Mouse (Mus musculus): ENCODE data around the gene Ergic1. TPM values are rescaled to one million over a fixed set of nuclear protein-coding genes. Genes with fewer than 3 reads are reported as not detected.

The Ergic1 gene
- total RNA-seq, 2 experiments from 2014 or later: 150 to 155 TPM

- no peak for DNase-seq (ENCODE audit: low spot score in 2 of 2)
These were observed 25.8 kb upstream of the Ergic1 start for GRCm38 (mm10) chr17:26535251-26536136.

DNA sequence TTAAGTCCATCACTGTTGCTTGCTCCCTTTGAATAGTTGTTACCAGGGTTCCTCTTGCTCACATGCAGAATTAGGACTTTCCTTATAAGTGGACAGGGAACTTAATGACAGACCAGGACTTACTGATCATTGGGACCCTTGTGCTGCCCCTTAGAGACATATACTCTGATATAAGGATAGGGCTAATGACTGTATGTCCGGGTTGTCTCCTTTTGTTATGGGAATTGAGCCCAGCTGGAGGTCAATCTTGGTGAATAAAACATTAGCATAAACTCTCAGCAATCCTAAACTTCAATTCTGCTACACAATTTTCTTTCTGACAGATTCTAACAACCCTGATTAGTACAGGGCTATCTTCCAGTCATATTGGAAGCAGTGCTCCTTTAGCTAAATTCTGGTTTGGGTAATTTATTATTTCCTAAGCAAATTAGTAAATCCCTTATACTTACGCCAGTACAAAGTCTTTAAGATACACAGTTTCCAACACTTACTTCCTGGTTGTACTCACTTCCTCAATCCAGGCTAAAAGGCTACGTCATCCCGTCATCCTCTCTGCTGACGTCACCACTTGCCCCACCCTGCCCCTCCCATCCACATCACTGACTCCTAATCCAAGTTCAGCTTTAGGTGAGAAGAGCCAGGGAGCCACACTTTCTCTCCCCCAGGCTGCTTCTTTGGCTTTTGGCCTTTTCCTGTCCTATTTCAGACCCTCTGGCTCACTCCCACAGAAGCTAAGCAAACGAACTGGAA lies 23.4 kb upstream of the Ergic1 start:
- no peak for DNase-seq (ENCODE audit: low spot score in 2 of 2)

- no peak for DNase-seq (ENCODE audit: low spot score in 2 of 2)
These were observed 21.2 kb upstream of the Ergic1 start for GRCm38 (mm10) chr17:26540083-26540482.

DNA sequence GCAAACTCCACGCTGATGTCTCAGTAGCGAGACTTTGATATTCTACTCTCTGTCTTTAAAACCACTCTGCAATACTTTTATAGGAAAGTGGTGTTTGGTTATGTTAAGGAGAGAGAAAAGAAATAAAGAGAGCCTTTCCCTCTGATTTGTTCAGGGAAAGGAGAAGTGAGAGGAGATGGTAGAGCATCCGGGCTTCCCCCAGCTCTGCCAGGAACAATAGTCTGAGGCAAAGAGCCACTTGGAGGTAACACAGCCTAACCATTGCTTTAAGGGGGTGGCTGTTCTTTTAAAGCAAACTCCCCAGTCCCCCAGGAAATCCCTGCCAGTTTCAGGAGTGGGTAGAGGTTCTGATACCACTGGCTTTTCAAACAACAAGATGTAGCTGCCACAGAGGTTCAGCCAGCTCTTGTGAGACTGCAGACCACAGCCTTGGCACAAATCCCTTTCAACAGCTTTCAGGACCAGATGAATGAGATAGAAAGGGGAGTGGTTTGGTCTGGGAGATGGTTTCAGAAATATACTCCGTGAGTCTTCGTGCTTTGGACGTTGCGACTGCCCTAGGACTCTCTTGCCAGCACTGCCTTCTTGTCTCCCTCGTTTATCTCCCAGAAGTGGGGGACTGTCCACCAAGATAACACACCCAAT lies 16.8 kb upstream of the Ergic1 start:
- DNase-seq (ENCODE audit: low spot score in 2 of 2): no peak

DNA sequence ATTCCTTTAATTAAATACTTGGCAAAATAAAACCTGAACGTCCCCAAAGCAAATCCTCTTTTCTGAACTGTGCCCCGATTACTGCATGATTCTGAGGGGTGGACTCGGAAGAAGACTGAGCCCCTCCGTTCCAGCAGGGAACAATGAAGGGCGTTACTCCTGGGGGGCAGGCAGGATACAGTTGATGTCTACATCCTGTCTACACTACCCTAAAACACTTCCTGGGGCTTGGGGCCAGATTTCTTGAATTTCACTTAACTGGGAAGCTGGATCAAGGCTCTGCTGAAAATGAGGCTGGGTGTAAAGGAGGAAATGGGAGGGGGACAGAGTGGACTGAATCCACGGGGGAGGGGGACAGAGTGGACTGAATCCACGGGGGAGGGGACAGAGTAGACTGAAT lies 13.5 kb upstream of the Ergic1 start:
- no peak for DNase-seq (ENCODE audit: low spot score in 2 of 2)

DNA sequence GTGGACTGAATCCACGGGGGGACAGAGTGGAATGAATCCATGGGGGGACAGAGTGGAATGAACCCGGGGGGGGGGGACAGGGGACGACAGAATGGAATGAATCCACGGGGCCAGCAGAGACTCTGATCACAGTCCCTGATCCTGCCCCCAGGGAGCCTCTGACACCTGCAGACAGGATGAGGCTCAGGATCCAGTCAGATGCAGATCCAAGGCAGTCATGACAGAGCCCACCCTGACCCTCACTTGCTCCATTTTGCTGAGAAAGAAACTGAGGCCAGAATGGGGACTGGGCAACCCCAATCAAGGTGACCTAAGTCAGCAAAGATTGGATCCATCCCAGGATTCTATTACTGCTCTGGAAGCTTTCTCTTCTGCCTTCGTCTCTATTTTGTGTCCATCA lies 12.7 kb upstream of the Ergic1 start:
- DNase-seq (ENCODE audit: low spot score in 2 of 2): no peak

GRCm38 (mm10) chr17:26549148-26549809 lies 12.0 kb upstream of the Ergic1 start:
- DNase-seq (ENCODE audit: low spot score in 2 of 2): no peak

GRCm38 (mm10) chr17:26551104-26551503 lies 10.2 kb upstream of the Ergic1 start:
- no peak for DNase-seq (ENCODE audit: low spot score in 2 of 2)

- no peak for DNase-seq (ENCODE audit: low spot score in 2 of 2)
These were observed 8.3 kb upstream of the Ergic1 start for GRCm38 (mm10) chr17:26553033-26553432.

DNA sequence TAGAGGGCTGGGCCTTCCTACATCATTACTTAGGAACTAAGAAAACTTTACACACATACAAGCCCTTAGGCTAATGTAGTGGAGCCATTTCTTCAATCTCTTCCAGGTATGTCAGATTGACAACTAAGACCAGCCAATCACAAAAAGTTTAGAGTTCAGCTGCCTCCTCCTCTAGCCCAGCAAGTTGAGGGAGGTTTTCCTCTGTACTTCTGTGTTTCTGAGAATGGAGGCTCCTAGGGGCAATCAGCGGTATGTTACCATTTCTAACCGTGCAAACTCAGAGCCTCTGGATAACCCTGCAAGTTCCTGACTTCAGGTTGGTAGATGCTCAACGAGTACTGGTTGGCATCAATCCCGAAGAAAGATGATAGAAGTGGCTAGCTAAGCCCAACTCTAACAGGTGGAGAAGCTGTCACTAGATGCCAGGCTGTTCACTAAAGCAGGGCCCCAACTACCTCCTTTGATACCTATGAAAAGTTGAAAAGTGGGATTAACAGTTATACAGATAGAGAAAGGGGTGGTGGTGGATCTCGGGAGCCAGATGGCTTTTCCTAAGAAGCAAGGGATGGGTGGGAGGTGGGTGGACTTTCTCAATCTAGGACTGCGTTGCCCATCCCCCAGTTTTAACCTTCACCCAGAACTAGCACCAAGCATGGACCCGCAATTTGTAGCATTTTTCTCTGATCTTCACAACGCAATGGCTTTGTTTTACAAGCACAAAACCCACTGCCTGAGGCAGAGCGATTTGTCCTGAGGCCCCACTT lies 581 bp upstream of the Ergic1 start:
- DNase-seq (ENCODE audit: low spot score in 2 of 2): no peak

GRCm38 (mm10) chr17:26561651-26562181 lies 427 bp downstream of the Ergic1 start, which contains the start of gene Dusp1:
TSS of gene Dusp1 (minus strand) at chr17:26562128.
- DNase-seq (ENCODE audit: low spot score in 2 of 2): no peak

DNA sequence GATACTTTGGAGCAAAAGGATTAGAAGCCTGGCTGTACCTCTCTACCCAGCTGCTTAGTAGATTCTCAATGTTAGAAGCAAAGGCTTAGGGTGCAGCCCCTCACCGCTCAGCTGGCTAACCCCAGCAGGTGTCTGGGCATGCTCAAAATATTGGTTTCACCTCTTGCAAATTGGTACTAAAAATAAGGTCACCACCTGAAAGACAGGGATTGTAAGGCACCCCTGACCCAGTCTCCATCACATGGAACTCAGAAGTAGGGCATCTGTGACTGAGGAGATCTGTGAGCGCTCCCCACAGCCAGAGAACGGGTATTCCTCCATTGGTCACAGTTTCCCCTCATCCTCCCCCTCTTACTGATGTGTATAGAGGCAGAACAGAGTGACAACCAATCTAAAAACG lies 1.0 kb downstream of the Ergic1 start:
- no peak for DNase-seq (ENCODE audit: low spot score in 2 of 2)

GRCm38 (mm10) chr17:26563476-26563875 lies 2.2 kb downstream of the Ergic1 start:
- no peak for DNase-seq (ENCODE audit: low spot score in 2 of 2)

- no peak for DNase-seq (ENCODE audit: low spot score in 2 of 2)
These were observed 3.1 kb downstream of the Ergic1 start for GRCm38 (mm10) chr17:26564439-26564838.

GRCm38 (mm10) chr17:26567142-26567817 lies 6.0 kb downstream of the Ergic1 start:
- no peak for DNase-seq (ENCODE audit: low spot score in 2 of 2)

- DNase-seq (ENCODE audit: low spot score in 2 of 2): no peak
These were observed 6.5 kb downstream of the Ergic1 start for GRCm38 (mm10) chr17:26567818-26568173.

DNA sequence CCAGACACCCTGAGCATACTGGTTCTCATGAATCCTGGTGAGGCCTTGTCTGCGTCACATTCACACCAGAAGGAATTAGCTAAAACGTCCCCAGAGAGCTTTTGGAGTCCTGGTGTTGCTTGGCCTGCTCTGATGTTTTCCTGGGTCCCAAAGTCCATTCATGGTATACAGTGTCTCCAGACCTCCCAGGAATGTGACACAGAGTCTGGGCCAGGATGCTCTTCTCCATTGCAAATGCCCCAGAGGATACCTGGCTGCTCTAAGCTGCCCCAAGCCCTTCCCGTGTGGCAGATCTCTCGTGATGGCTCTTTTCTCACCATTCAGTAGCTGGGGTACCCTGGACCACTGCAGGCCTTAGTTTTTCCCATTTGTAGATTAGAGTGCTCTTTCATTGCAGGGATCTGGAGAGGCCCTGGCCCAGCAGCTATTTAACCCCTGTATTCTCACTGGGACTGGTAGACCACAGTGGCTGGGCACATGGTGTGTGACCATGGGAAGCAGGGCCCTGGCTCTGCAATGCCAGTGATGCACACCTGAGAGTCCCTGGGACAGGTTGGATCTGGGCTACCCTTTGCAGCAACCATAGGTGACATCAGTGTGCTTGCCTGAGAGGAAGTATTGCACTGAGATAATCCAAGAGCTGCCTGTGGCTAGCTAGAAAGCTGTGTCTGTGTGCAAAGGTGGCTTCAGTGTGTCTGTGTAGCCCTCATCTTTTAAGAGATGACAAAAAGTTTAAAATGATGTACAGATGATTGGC lies 8.5 kb downstream of the Ergic1 start:
- DNase-seq (ENCODE audit: low spot score in 2 of 2): no peak

DNA sequence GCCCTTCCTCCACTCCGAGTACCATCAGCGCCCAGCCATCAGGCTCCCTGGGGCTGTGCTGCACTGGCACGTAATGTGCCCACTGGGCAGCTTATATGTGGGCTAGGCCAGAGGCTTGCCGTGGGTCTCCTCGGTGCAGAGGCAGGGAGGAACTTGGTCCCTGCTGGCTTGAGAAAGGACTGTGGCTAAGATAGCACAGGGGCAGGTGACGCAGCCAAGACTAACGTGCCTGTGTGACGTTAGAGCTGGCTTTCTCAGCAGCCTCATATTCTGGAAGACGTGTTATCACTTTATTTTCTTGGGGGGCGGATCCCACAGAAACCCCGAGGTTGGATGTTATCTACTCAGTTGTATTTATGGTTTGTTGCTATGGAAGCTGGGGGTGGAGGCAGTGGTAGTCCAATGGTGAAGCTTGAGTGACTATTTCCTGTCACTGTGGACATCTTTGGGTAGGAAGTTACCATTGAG lies 9.4 kb downstream of the Ergic1 start:
- no peak for DNase-seq (ENCODE audit: low spot score in 2 of 2)

DNA sequence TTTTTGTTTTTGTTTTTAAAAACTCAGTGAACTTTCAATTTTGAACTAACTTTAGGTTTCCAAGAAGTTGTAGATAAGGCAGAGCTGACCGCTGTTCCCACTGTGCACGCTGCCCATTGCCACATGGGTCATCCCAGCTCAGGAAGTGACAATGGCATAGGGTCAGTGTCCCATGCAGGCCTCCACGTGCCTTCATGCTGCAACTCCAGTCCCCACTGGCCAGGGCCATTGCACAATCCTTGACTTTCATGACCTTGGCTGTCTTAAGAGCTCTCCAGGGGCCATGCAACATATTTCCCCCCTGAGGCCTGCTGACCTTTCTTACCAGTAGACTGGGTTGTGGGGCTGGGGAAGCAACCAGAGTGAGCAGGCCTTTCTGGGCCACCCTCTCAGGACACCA lies 10.1 kb downstream of the Ergic1 start:
- no peak for DNase-seq (ENCODE audit: low spot score in 2 of 2)
